Mouse (Mus musculus) stomach, postnatal 0 days (tissue): ENCODE measurements at regions not wholly inside any gene's neighbourhood (a gene's known extent, or its start where the extent isn't known, plus 50 kb on each side); places are given as distances from the start of the nearest gene placed in this dataset.

ENCODE experiments used
- ATAC-seq: fragments of 200-750 bp; cut with Nextera tagmentation; 2 replicates; pipeline ENCODE4 v1.8.0; 2017; ENCODE audit not compliant: low FRiP score, low TSS enrichment
- DNase-seq: peaks from one replicate; pipeline ENCODE4 v3.0.0-alpha.2; 2016; ENCODE audit warnings: low spot score
- H3K27ac ChIP-seq: fragments of 300-500 bp; sonication (generic); replicated peaks from 2 replicates; pipeline ENCODE4 v1.5.1; 2014; ENCODE audit warnings: mild to moderate bottlenecking, control low read depth
- H3K27me3 ChIP-seq: fragments of 300-500 bp; sonication (generic); 2 replicates; pipeline ENCODE4 v1.6.1; 2014; ENCODE audit warnings: low read length; ENCODE audit not compliant: control insufficient read depth, insufficient read depth
- H3K36me3 ChIP-seq: fragments of 300-500 bp; sonication (generic); 2 replicates; pipeline ENCODE4 v1.6.1; 2014; ENCODE audit warnings: low read length, mixed read lengths; ENCODE audit not compliant: control insufficient read depth, insufficient read depth
- H3K4me1 ChIP-seq: fragments of 300-500 bp; sonication (generic); replicated peaks from 2 replicates; pipeline ENCODE4 v1.6.1; 2014; ENCODE audit warnings: antibody characterized with exemption; ENCODE audit not compliant: control insufficient read depth, insufficient read depth
- H3K4me2 ChIP-seq: fragments of 300-500 bp; sonication (generic); replicated peaks from 2 replicates; pipeline ENCODE4 v1.6.1; 2014; ENCODE audit warnings: low read depth, mild to moderate bottlenecking, control low read depth, moderate library complexity
- H3K4me3 ChIP-seq: fragments of 300-500 bp; sonication (generic); 2 replicates; pipeline ENCODE4 v1.5.1; 2014; ENCODE audit warnings: low read depth, low read length, control low read depth
- H3K9ac ChIP-seq: fragments of 300-500 bp; sonication (generic); 2 replicates; pipeline ENCODE4 v1.6.1; 2014; ENCODE audit warnings: mild to moderate bottlenecking, low read length, control low read depth, mixed read lengths
- H3K9me3 ChIP-seq: fragments of 300-500 bp; sonication (generic); 2 replicates; pipeline ENCODE4 v1.6.1; 2016; ENCODE audit warnings: low read length; ENCODE audit not compliant: control insufficient read depth
- CTCF ChIP-seq: IDR thresholded peaks from 2 replicates; pipeline ENCODE4 v1.5.1; 2016; ENCODE audit warnings: antibody characterized with exemption, low read depth, mild to moderate bottlenecking, moderate library complexity
- EP300 ChIP-seq: optimal IDR thresholded peaks from 2 replicates; pipeline ENCODE3; 2016; ENCODE audit warnings: antibody characterized with exemption
- WGBS: fragments of 180-500 bp; shearing (Covaris S2); extraction: QIAGEN DNeasy Blood & Tissue Kit; methylation state at CpG from one replicate; pipeline ENCODE4 v1.1.7; 2014; 5-methylcytosine and 5-hydroxymethylcytosine counted together

GRCm38 (mm10) chr2:133383135-133383920 lies 168.6 kb upstream of the Bmp2 start:
- ATAC-seq, result no peak
- no peak overlapping the region for H3K27ac ChIP-seq

DNA sequence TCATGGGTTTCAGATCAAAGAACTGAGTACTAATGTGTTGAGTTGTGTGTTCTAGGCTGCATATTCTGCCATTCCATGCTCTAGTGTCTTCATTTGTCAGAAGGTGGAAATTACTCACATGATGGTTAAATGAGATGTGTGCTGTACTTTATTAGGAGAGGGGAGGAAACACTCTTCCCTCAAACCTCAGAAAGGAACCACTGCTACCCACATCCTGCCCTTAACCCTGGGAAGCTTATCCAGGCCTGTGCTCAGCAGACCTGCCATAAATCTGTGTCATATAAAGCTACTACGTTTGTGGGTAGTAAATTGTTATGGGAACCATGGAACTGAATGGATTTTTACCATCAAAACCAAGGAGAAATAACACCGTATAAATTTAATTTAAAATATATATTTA lies 166.7 kb upstream of the Bmp2 start:
- no peak for DNase-seq
- H3K9ac ChIP-seq, result no peak overlapping the region
- 76% methylated on average over 2 of the region's 2 CpGs for WGBS
- no peak for ATAC-seq
- H3K4me2 ChIP-seq, result no peak overlapping the region
- no peak overlapping the region for H3K27ac ChIP-seq
- H3K4me3 ChIP-seq, result no peak overlapping the region
- no peak for TF ChIP-seq CTCF
- no peak for TF ChIP-seq EP300
- no peaks in the 10 kb centered on the region for H3K4me1 ChIP-seq
- H3K9me3 ChIP-seq, result no peaks in the 10 kb centered on the region
- H3K27me3 ChIP-seq, result no peaks in the 10 kb centered on the region
- no peaks in the 10 kb centered on the region for H3K36me3 ChIP-seq

More at GRCm38 (mm10) chr2:133383135-133383920, 168.6 kb upstream of the Bmp2 start:
- Histone ChIP-seq H3K27me3 (no peaks in the 10 kb centered on the region), H3K4me3 (no peak overlapping the region), H3K4me2 (no peak overlapping the region), H3K9ac (no peak overlapping the region), H3K4me1 (no peaks in the 10 kb centered on the region), H3K36me3 (no peaks in the 10 kb centered on the region), H3K9me3 (no peaks in the 10 kb centered on the region)
- DNase-seq, result no peak
- TF ChIP-seq EP300 (no peak), CTCF (no peak)
- WGBS, result 83% methylated on average over 3 of the region's 3 CpGs

- H3K36me3 ChIP-seq, result no peaks in the 10 kb centered on the region
- H3K4me1 ChIP-seq, result no peaks in the 10 kb centered on the region; the same call in 1 of the 2 replicates
- DNase-seq (no peak), ATAC-seq (no peak)
- H3K4me2 ChIP-seq, result no peak overlapping the region
- H3K9ac ChIP-seq, result no peak overlapping the region
- H3K4me3 ChIP-seq, result no peak overlapping the region
- no peaks in the 10 kb centered on the region for H3K9me3 ChIP-seq
- H3K27ac ChIP-seq, result no peak overlapping the region
- no peaks in the 10 kb centered on the region for H3K27me3 ChIP-seq
- WGBS, result 79% methylated on average over 3 of the region's 3 CpGs
- TF ChIP-seq EP300, result no peak
- TF ChIP-seq CTCF, result no peak
Measured at GRCm38 (mm10) chr2:133387349-133387748, 164.6 kb upstream of the Bmp2 start.

GRCm38 (mm10) chr2:133392298-133392697 lies 159.7 kb upstream of the Bmp2 start:
- no peaks in the 10 kb centered on the region for H3K27me3 ChIP-seq
- peak overlapping the region; percentile 18; the same call in 1 of the 2 replicates for H3K27ac ChIP-seq
- 43% methylated on average over 9 of the region's 9 CpGs for WGBS
- H3K9ac ChIP-seq, result no peak overlapping the region
- no peak overlapping the region for H3K4me3 ChIP-seq
- no peaks in the 10 kb centered on the region for H3K36me3 ChIP-seq
- ATAC-seq (0 out of 2 replicates have a peak, but pooled peaks have one; percentile 57), DNase-seq (peak; percentile 24)
- TF ChIP-seq CTCF, result 0 out of 2 replicates have a peak, but pooled peaks have one; percentile 9
- no peak for TF ChIP-seq EP300
- H3K9me3 ChIP-seq, result no peaks in the 10 kb centered on the region
- no peak overlapping the region for H3K4me2 ChIP-seq
- H3K4me1 ChIP-seq, result no peaks in the 10 kb centered on the region; the same call in 1 of the 2 replicates

GRCm38 (mm10) chr2:133397566-133397965 lies 154.4 kb upstream of the Bmp2 start:
- no peak overlapping the region for H3K27ac ChIP-seq
- no peak overlapping the region for H3K4me3 ChIP-seq
- H3K27me3 ChIP-seq, result no peaks in the 10 kb centered on the region
- H3K36me3 ChIP-seq, result no peaks in the 10 kb centered on the region
- no peaks in the 10 kb centered on the region for H3K4me1 ChIP-seq
- no peak for TF ChIP-seq CTCF
- TF ChIP-seq EP300, result no peak
- no peak for ATAC-seq
- WGBS, result 26% methylated on average over 2 of the region's 2 CpGs
- no peak for DNase-seq
- no peaks in the 10 kb centered on the region for H3K9me3 ChIP-seq
- H3K9ac ChIP-seq, result no peak overlapping the region
- H3K4me2 ChIP-seq, result no peak overlapping the region

GRCm38 (mm10) chr2:133399059-133399690 lies 152.8 kb upstream of the Bmp2 start:
- no peaks in the 10 kb centered on the region for H3K9me3 ChIP-seq
- H3K27ac ChIP-seq, result no peak overlapping the region
- H3K36me3 ChIP-seq, result no peaks in the 10 kb centered on the region
- no peaks in the 10 kb centered on the region for H3K4me1 ChIP-seq
- no peak overlapping the region for H3K4me3 ChIP-seq
- no peak for TF ChIP-seq CTCF
- no peak for TF ChIP-seq EP300
- H3K4me2 ChIP-seq, result no peak overlapping the region
- WGBS, result 48% methylated on average over 5 of the region's 5 CpGs
- peak; percentile 66; the same call in 1 of the 2 replicates for ATAC-seq
- H3K27me3 ChIP-seq, result no peaks in the 10 kb centered on the region
- DNase-seq, result no peak
- H3K9ac ChIP-seq, result no peak overlapping the region
